Mouse (Mus musculus): Measurements from ENCODE around the gene Hpse.

DNA sequence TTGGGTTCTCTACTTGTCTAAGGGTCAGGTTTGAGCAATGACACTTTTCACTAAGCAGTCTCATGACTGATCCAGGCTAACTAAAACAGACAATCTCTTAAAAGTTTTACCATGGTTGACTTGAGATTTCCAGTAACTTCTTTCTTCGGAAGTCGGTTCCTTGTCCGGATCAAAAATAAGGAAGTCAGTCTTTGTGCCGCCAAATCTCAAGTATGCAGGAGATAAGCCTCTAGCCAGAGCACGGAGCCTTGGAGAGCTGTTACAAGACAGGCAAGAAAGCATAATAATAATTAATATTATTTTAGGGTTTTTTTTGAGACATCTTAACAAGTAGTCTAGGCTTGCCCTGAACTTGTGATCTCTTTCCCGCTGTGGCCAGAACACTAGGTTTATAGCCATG lies 8.3 kb downstream of the Hpse start:
- TF ChIP-seq CTCF (IDR thresholded peaks at IDR 0.05; ENCODE audit: low read depth, low read length), result no peak
- no peak for TF ChIP-seq POLR2A (IDR thresholded peaks at IDR 0.05; ENCODE audit: extremely low read depth, insufficient read depth, low read length)

All from liver, adult 2 months (tissue).